Mouse (Mus musculus) bone marrow macrophage, adult 2 months (primary cell): ENCODE data around the gene Dock11.

ENCODE experiments used
- CTCF ChIP-seq: IDR thresholded peaks from 2 replicates; pipeline ENCODE4 v1.5.1; 2012; ENCODE audit warnings: low read depth, mild to moderate bottlenecking, low read length, moderate library complexity
- POLR2A ChIP-seq: IDR thresholded peaks from 2 replicates; pipeline ENCODE4 v1.6.1; 2012; ENCODE audit warnings: mild to moderate bottlenecking, low read depth, low read length, borderline replicate concordance

GRCm38 (mm10) chrX:35898501-35898766 lies 9.8 kb downstream of the Dock11 start:
- TF ChIP-seq CTCF (no peak), POLR2A (no peak)
